Mouse (Mus musculus) liver, embryonic 11.5 days (tissue): ENCODE results near the gene Ccl28. TPM values are rescaled to one million over a fixed set of nuclear protein-coding genes. Genes with fewer than 3 reads are reported as not detected.

Experiments used
- ATAC-seq: fragments of 200-750 bp; cut with Nextera tagmentation; replicated peaks from 2 replicates; pipeline ENCODE4 v1.8.0; 2017; ENCODE audit warnings: moderate number of reproducible peaks, mild to moderate bottlenecking, moderate TSS enrichment, moderate library complexity; ENCODE audit not compliant: low FRiP score
- DNase-seq: peaks from one replicate; pipeline ENCODE4 v3.0.0-alpha.2; 2017; ENCODE audit warnings: low spot score
- H3K27ac ChIP-seq: fragments of 300-500 bp; sonication (generic); 2 replicates; pipeline ENCODE4 v1.5.1; 2014; ENCODE audit warnings: mild to moderate bottlenecking, low read depth, low read length, control low read depth
- H3K27me3 ChIP-seq: fragments of 300-500 bp; sonication (generic); replicated peaks from 2 replicates; pipeline ENCODE4 v1.6.1; 2014; ENCODE audit warnings: low read length, mixed read lengths; ENCODE audit not compliant: control insufficient read depth, insufficient read depth
- H3K36me3 ChIP-seq: fragments of 300-500 bp; sonication (generic); 2 replicates; pipeline ENCODE4 v1.6.1; 2014; ENCODE audit warnings: mild to moderate bottlenecking, low read length, moderate library complexity, mixed read lengths; ENCODE audit not compliant: control insufficient read depth, insufficient read depth
- H3K4me1 ChIP-seq: fragments of 300-500 bp; sonication (generic); replicated peaks from 2 replicates; pipeline ENCODE4 v1.6.1; 2014; ENCODE audit warnings: low read length, mixed read lengths; ENCODE audit not compliant: control insufficient read depth, insufficient read depth
- H3K4me2 ChIP-seq: fragments of 300-500 bp; sonication (generic); 2 replicates; pipeline ENCODE4 v1.6.1; 2014; ENCODE audit warnings: mild to moderate bottlenecking, control low read depth, moderate library complexity
- H3K4me3 ChIP-seq: fragments of 300-500 bp; sonication (generic); 2 replicates; pipeline ENCODE4 v1.5.1; 2014; ENCODE audit warnings: low read depth, low read length, control low read depth
- H3K9ac ChIP-seq: fragments of 300-500 bp; sonication (generic); 2 replicates; pipeline ENCODE4 v1.6.1; 2014; ENCODE audit warnings: low read depth, low read length, control low read depth
- H3K9me3 ChIP-seq: fragments of 300-500 bp; sonication (generic); 2 replicates; pipeline ENCODE4 v1.6.1; 2016; ENCODE audit warnings: low read length, inconsistent platforms, mixed read lengths; ENCODE audit not compliant: control insufficient read depth
- WGBS: fragments of 180-500 bp; shearing (Covaris S2); extraction: QIAGEN DNeasy Blood & Tissue Kit; methylation state at CpG from one replicate; pipeline ENCODE4 v1.1.7; 2014; 5-methylcytosine and 5-hydroxymethylcytosine counted together
- polyA plus RNA-seq: library from polyadenylated mRNA; unstranded; fragments of >200 nt; fragmentation: Nextera tagmentation; extraction: Ambion mirVana; gene quantifications from 2 replicates; pipeline ENCODE4 v1.2.1, GENCODE M21; 2014

Gene Ccl28
- polyA plus RNA-seq, 1 experiment from 2014 or later = 0.05 TPM

DNA sequence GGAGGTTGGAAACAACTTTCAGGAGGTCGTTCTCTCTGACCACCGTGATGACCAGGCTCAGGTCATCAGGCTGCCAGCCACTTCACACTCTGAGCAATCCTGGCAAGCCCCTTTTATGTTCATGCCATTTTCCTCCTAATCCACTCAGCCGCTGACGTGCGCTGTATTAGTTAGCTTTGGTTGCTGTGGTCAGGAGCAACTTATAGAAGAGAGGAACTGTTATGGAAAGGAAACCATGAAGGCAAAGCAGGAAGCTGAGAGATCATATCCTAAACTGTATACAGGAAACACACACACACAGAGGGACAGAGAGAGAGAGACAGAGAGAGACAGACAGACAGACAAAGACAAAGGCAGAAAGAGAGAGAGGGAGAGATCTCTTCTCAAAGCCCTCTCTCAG lies 15.7 kb downstream of the Ccl28 start:
- Histone ChIP-seq H3K36me3 (no peaks in the 10 kb centered on the region), H3K4me1 (no peaks in the 10 kb centered on the region), H3K4me2 (no peak overlapping the region), H3K4me3 (no peak overlapping the region), H3K27me3 (no peaks in the 10 kb centered on the region), H3K27ac (no peak overlapping the region), H3K9ac (no peak overlapping the region), H3K9me3 (no peaks in the 10 kb centered on the region)
- 74% methylated on average over 5 of the region's 5 CpGs for WGBS
- ATAC-seq = no peak
- DNase-seq = no peak

DNA sequence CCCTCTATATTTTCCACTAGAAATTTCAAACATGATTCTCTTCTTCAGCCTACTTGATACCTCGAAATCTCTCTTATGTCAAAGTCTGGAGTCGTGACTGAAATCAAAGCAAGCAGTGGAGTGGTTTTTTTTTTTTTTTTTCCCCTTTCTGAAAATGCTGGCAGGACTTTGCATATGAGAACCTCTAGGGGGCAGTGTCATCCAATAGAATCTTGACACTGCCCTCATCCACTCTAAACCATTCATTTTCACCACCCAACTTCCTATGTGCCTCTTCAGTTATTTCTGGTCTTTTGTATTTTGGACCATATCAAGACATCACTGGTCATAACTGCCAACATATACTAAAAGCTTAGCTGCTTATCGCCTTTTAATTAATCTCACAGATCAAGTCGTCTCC lies 16.9 kb downstream of the Ccl28 start:
- Histone ChIP-seq H3K9ac (no peak overlapping the region), H3K4me3 (no peak overlapping the region), H3K27me3 (no peaks in the 10 kb centered on the region), H3K27ac (no peak overlapping the region), H3K9me3 (no peaks in the 10 kb centered on the region), H3K4me2 (no peak overlapping the region), H3K4me1 (no peaks in the 10 kb centered on the region), H3K36me3 (no peaks in the 10 kb centered on the region)
- DNase-seq = no peak
- ATAC-seq = no peak
- 36% methylated on average over 4 of the region's 4 CpGs for WGBS

DNA sequence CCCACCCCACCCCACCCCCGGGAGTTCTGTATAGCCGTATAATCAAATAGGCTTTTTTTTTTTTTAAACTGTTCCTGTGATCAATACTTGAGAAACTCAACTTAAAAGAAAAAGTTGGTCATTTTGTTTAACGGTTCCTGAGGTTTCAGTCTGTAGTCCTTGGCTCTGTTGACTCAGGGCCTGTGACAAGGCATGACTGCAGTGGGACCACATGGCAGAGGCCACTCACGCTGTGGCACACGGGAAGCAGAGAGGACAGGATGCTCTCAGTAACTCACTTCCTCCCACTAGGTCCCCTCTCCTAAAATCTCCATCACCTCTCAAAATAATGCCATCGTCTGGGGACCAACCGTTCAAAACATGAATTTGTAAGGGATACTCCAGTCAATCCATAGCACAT lies 17.5 kb downstream of the Ccl28 start:
- H3K9ac ChIP-seq = no peak overlapping the region
- H3K27ac ChIP-seq = no peak overlapping the region
- 71% methylated on average over 7 of the region's 7 CpGs for WGBS
- no peak overlapping the region for H3K4me3 ChIP-seq
- H3K27me3 ChIP-seq = no peaks in the 10 kb centered on the region
- H3K4me1 ChIP-seq = no peaks in the 10 kb centered on the region
- DNase-seq (no peak), ATAC-seq (no peak)
- H3K9me3 ChIP-seq = no peaks in the 10 kb centered on the region
- no peaks in the 10 kb centered on the region for H3K36me3 ChIP-seq
- no peak overlapping the region for H3K4me2 ChIP-seq

DNA sequence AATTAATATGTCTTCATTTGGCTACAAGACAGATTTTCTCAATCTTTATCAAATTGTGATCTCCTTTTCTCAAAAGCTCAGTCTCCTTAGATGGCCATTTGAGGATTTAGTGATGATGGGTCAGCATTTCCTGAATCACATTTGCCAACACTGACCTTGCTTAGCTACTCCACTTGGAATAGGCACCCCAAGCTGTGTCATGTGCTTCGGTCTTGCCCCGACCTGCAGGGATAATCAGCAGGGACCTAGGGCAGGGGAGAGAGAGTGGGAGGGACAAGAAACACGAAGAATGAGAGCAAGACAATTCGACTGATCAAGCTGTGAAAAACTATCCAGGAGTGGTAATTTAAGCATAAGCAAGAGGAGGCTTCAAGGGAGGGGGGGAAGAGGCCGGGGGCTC lies 21.1 kb downstream of the Ccl28 start:
- 67% methylated on average over 5 of the region's 5 CpGs for WGBS
- no peaks in the 10 kb centered on the region for H3K9me3 ChIP-seq
- no peak for DNase-seq

DNA sequence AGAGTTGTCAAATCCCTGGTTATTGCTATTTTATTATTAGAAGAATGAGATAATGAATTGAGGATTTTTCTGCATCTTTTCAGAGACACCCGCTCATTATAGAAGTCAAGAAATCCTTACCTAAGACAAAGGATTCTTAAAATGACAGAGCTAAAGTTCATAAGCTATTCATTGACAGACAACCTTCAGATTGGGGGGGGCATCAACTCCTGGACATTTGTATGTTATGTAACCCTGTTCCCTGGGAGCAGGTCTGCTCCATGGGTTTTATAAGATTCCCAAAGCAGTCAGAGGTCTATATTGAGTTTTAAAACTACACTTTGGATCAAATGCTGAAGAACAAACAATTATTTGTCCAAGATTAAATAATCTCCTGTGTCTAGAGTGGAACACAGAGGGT lies 22.9 kb downstream of the Ccl28 start:
- H3K36me3 ChIP-seq = no peaks in the 10 kb centered on the region
- H3K27me3 ChIP-seq = no peaks in the 10 kb centered on the region
- H3K4me2 ChIP-seq = no peak overlapping the region
- no peak overlapping the region for H3K4me3 ChIP-seq
- H3K9me3 ChIP-seq = no peaks in the 10 kb centered on the region
- ATAC-seq (no peak), DNase-seq (no peak)
- no peaks in the 10 kb centered on the region for H3K4me1 ChIP-seq
- no peak overlapping the region for H3K27ac ChIP-seq
- whole genome bisulfite sequencing = 97% methylated on average over 1 of the region's 1 CpGs
- H3K9ac ChIP-seq = no peak overlapping the region

More for the DNA sequence above, 21.1 kb downstream of the Ccl28 start:
- Histone ChIP-seq H3K27me3 (no peaks in the 10 kb centered on the region), H3K4me1 (no peaks in the 10 kb centered on the region), H3K27ac (no peak overlapping the region), H3K9ac (no peak overlapping the region), H3K4me3 (no peak overlapping the region), H3K4me2 (no peak overlapping the region), H3K36me3 (no peaks in the 10 kb centered on the region)
- no peak for ATAC-seq

DNA sequence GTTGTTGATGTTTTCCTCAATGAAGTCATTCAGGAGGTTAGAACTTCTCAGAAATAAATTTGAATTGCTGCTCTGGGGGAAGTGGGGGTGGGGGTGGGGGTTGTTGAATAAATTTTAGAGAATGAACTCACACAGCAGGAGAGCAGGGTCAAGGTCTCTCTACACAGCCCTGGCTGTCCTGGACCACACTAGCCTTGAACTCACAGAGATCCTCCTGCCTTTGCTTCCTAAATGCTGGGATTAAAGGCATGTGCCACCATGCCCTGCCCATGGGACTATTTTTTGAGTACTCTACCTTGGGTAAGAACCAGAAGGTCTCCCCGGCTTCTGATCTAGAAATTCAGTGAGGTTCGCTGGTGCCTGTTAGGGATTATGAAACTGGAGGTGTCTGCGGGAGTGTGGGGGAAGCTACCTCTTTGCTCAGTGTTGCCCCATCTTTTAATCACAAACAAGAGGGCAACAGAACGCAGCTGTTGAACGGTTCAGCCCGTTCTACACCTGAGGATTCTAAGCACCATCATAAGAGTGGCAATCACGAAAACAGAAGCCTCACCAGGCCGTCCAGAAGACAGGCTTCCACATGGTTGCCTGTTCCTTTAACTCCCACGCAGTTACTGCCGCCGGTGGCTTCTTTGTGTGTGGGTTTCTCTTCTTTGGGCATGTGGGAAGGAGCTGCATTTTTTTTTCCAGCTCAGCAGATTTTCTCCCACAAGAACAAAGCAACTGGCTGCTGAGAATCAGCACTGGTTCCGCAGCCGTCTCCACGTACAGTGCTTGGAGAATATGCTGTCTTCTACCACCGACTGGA lies 25.5 kb downstream of the Ccl28 start:
- no peaks in the 10 kb centered on the region for H3K4me1 ChIP-seq
- H3K9ac ChIP-seq = no peak overlapping the region
- H3K9me3 ChIP-seq = no peaks in the 10 kb centered on the region
- no peak for ATAC-seq
- DNase-seq = no peak
- WGBS = 63% methylated on average over 15 of the region's 15 CpGs
- no peak overlapping the region for H3K4me3 ChIP-seq
- H3K27me3 ChIP-seq = no peaks in the 10 kb centered on the region
- H3K36me3 ChIP-seq = no peaks in the 10 kb centered on the region
- H3K4me2 ChIP-seq = no peak overlapping the region
- no peak overlapping the region for H3K27ac ChIP-seq

DNA sequence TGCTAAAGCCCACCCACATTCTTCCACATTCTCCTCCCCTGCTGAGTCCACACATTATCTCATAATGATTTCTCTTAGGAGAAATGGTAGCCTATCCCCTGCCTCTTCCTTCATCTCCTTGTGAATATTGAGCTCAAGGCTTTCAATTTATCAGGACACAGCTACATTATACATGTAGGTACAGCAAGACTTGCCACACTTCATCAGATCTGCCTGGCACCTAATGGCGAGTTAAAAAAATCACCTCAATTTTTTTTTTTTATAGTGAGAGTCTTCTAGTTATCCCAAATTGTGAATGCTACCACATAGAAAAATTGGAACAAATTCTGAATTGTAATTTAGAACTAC lies 26.1 kb downstream of the Ccl28 start:
- DNase-seq = no peak
- WGBS = 67% methylated on average over 1 of the region's 1 CpGs
- no peaks in the 10 kb centered on the region for H3K27me3 ChIP-seq
- no peak for ATAC-seq
- no peak overlapping the region for H3K4me3 ChIP-seq
- H3K36me3 ChIP-seq = no peaks in the 10 kb centered on the region
- no peak overlapping the region for H3K9ac ChIP-seq
- no peaks in the 10 kb centered on the region for H3K9me3 ChIP-seq
- H3K27ac ChIP-seq = no peak overlapping the region
- H3K4me2 ChIP-seq = no peak overlapping the region
- H3K4me1 ChIP-seq = no peaks in the 10 kb centered on the region

DNA sequence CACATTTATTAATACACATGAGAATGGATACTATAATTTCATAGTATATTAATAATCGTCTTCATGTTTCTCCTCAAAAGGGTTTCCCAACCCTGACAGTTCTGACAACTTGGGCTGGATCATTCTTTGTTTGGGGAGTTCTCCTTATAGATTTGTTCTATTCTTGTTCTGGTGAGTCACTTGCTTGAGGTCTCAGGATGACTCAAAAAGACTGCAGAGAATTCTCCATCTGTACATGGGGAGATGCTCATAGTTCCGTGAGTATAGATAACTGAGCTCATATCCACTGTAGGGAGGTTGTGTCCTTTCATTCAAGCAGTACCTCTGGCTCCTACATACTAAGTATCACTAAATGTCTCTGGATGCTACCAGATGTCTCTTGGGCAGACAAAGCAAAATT lies 31.1 kb downstream of the Ccl28 start:
- Histone ChIP-seq H3K4me2 (no peak overlapping the region), H3K27me3 (no peaks in the 10 kb centered on the region), H3K27ac (no peak overlapping the region), H3K9me3 (no peaks in the 10 kb centered on the region), H3K9ac (no peak overlapping the region), H3K4me3 (no peak overlapping the region), H3K36me3 (no peaks in the 10 kb centered on the region), H3K4me1 (no peaks in the 10 kb centered on the region)
- no peak for DNase-seq
- WGBS = 79% methylated on average over 2 of the region's 2 CpGs
- ATAC-seq = no peak

DNA sequence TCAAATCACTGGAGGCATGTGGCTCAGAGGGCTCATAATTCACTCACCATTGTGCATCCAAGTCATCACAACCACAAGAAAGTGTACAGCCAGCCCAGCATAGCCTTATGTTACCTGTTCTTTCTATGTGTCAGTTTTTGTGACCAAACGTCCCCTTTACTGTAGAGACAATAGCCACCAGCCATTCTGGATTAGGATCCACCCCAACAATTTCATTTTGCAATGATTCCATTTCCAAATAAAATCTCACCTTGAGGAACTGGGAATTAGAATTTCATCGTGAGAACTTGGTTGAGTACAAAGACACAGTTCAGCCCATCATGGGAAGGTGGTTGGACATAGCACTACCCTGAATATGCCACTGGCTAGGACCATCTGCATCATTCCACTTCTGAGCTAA lies 32.6 kb downstream of the Ccl28 start:
- Histone ChIP-seq H3K27ac (no peak overlapping the region), H3K4me3 (no peak overlapping the region), H3K27me3 (no peaks in the 10 kb centered on the region), H3K9me3 (no peaks in the 10 kb centered on the region), H3K4me2 (no peak overlapping the region), H3K4me1 (no peaks in the 10 kb centered on the region), H3K36me3 (no peaks in the 10 kb centered on the region), H3K9ac (no peak overlapping the region)
- WGBS = 63% methylated on average over 2 of the region's 2 CpGs
- ATAC-seq (no peak), DNase-seq (no peak)
